Mouse (Mus musculus) monocyte, adult 5-6 weeks (primary cell): ENCODE results near the gene B3gnt2. TPM values are rescaled to one million over a fixed set of nuclear protein-coding genes. Genes with fewer than 3 reads are reported as not detected.

ENCODE experiments used
- ATAC-seq: fragments of 153-309, 156-312 bp; replicated peaks from 2 replicates; pipeline ENCODE4 v1.8.0; 2017; ENCODE audit warnings: mild to moderate bottlenecking; ENCODE audit not compliant: low TSS enrichment, insufficient number of reproducible peaks, severe bottlenecking, poor library complexity, low FRiP score
- total RNA-seq: library from RNA; stranded (forward); fragments of 200-1000, 200-491, 200-594 nt; gene quantifications from 3 replicates; pipeline ENCODE4 v1.2.3, GENCODE M21; 2017

The B3gnt2 gene
- total RNA-seq, 1 experiment from 2014 or later = 8.5 TPM

DNA sequence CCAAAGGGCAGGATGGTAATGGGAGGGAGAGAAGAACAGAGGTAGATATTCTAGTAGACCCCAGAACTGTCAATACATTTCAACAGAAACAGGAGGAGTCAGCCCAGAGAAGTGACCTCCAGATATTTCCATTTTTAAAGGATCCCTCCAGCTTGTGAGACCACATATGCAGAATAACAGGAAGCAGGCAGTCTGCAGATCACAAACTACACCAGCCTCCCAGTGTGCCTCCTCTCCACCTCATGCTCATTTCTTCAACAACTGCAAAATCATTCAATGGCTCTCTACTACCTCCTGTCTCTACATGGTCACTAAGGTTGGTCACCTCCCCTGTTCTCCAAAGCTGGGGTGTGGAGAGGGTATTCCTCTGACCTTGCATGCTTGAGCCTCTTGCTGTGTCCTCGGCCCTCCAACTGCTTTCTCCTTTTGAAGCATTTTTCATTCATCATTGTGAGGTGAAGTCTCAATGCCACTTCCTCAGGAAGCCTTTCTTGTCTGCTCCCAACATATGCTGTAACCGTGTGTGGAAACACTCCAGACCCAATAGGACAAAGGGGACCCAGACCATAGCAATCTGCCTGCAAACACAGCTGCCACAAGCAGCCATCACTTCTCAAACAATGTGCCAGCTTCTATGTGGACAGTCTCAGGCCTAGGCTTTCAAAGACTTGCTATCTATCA, 7.1 kb downstream of the B3gnt2 start:
- ATAC-seq = no peak

DNA sequence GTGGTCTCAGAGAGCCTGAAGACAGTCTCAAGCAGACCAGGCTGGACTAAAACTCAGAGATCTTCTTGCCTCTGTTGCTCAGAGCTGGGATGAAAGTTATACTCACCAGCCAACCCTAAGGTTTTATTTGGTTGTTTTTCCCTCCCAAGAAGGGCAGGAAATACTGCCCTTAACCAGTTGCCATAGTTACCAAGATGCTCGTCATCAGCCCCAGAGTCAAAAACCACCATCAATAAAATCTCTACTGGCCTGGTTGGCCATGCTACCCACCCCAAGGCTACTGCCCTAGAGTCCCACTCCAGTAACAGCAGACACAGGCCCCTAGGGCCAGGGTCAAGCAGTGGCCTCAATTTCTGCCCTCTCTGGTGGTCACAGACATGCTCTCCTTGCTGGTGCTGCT, 8.3 kb downstream of the B3gnt2 start:
- 0 out of 2 replicates have a peak, but pooled peaks have one; percentile 8 for ATAC-seq

DNA sequence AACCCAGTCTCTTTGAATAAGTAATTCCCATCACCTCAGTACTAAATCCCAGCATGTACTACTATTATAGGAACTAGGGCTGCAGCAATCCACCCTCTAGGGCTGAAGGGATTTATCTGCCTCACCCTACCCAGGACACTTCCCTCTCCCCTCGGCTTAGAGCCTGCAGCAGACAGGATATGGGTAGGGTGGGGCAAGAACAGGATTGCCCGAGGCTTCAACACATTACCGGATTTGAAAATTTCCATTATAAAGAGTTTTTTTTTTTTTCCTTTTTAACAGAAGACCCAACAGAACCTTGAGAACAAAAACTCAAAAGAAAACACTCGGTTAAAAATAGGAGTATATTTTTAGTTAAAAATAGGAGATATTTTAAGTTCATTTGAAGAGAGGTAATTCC, 9.3 kb downstream of the B3gnt2 start:
- ATAC-seq = no peak

DNA sequence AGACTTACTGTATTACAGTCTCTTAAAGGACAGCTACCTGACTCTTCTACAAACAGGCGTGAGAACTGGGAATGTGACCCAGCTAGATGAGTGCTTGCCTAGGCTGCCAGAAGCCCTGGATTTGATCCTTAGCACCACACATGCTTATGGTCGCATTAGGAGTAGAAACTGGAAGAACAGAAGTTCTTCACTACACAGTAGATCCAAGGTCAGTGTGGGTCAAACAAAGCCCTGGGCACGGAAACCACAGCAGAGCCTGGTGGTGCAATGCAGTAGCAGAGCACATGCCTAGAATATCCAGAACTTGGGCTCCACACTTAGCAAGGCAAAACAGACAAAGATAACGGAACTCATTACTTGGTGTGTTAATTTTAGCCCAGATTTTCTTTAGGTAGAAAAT, 10.7 kb downstream of the B3gnt2 start:
- no peak for ATAC-seq

DNA sequence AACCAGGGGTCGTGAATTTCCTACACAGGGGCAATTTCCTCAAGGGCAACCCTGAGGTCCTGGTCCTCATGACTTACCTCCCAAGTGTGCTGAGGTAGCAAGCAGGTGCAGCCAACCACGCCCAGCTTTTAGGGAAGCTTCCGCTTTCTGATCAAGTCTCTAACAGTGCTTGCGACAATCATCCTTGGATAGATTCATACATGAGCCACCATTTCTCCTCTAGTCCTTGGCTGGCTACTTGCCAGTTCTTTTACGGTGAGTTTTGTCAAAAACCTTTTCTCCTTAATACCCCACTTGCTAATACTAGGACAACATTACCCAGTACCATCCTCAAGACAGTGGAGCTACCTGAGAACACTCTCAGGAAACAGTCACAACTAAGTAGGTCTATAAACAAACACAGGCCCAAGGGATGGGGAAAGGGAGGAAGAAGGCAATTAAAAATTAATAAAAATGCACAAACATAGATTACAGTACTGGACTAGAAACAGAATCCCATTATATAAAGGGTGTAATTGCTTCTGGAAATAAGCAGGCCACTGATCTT, 12.0 kb downstream of the B3gnt2 start:
- ATAC-seq = no peak

DNA sequence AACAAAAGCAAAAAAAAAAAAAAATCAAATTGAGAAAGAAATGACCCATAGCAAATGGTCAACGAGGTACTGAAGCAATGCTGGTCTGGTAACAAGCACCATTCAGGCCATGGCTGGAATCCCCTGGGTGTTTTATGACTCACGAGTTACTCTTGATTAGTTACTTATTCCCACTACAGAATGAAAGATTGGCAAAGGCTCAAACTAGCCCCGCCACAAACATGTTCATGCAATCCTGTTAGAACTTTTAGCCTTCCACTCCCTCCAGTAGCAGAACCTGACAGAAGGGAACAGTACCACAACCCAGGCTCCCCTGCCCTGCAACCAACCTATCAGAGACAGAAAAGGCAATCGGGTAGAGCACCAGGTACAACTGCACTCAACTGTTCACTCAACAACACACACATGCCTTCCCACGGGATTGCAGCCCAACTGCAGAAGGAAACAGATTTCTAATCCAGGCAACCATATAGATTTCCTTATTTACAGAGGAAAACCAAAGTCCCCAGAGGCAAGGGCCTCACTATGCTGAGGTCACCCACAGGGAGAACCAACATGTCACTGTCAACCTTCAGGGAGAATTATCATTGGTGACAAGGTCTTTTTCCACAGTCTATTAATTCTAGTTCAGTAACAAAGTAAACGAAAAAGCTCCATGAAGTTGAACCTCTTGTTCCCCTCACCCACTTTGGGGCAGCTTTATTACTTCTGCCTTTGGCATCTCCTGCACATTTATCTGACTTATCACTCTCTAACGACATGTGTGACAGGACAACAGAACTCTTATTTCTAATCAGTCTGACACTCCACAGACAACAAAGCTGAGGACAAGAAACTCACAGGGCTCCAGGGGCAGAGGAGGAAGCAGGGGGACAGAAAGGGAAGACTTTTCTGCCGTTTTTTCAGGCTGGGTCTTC, 12.8 kb downstream of the B3gnt2 start:
- ATAC-seq = no peak

DNA sequence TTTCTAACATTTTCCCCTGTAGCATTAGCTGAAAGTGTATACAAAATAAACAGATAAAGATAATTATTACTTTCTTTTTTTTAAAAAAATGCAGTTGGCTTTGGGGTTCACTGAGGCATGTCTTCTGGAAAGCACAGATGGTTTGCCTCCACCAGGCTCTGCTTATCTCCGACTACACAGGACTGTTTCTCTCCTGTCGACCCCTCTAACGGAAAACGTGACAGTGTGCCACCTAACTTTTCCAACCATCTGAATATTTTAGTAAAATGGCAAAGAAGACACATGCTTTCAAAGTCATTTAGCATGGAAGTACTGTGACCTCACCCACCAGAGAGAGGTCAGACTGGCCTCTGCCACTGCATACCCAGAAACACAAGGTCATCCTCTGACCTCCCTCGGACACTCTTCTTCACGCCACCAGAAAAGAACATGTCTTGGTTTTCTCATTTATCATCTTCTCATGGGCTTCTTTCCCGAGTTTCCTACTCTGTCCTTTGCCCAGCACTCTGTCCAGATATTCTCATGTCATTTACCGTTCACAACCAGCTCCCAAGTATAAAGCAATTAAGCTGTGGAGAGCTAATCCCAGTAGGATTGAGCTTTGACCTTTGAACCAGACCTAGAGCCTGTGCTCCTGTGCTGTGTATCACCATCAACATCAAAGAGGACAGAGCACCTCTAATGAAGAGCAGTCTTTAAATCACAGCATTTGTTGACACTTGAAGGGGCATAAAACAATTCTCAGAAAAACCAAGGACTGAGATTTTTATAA, 13.6 kb downstream of the B3gnt2 start:
- no peak for ATAC-seq

DNA sequence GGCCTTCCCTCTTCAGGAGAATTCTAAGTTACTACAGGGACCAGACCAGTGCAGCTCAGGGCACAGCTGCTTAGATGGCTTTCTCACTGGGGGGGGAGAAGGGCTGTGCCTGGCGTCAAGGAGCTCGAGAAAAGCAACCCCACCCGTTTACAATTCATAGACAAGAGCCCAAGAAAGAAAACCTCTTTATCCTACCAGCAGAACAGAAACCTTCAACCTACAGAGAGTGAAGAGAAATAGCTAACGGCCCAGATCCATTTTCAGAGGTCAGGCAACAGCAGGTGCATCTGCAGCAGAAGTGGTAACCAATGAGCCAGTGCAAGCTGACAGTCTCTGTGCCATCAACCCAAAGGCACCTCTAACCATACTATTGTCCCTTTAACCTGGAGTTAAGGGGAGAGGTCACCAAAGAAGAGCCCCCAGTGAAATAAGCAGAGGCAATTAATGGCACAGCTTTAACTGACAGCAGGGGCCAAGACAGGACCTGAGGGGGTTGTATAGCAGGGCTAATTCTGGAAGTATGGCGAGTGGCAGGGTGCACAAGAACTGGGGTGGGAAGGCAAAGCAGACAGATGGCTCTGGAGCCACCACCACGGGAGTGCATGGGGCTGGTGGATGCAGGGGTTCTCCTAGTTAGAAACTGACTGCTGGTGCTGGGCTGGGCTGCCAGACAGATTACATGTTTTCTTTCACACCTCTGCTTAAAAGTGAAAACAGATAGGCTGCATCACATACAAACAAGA, 14.5 kb downstream of the B3gnt2 start:
- no peak for ATAC-seq

DNA sequence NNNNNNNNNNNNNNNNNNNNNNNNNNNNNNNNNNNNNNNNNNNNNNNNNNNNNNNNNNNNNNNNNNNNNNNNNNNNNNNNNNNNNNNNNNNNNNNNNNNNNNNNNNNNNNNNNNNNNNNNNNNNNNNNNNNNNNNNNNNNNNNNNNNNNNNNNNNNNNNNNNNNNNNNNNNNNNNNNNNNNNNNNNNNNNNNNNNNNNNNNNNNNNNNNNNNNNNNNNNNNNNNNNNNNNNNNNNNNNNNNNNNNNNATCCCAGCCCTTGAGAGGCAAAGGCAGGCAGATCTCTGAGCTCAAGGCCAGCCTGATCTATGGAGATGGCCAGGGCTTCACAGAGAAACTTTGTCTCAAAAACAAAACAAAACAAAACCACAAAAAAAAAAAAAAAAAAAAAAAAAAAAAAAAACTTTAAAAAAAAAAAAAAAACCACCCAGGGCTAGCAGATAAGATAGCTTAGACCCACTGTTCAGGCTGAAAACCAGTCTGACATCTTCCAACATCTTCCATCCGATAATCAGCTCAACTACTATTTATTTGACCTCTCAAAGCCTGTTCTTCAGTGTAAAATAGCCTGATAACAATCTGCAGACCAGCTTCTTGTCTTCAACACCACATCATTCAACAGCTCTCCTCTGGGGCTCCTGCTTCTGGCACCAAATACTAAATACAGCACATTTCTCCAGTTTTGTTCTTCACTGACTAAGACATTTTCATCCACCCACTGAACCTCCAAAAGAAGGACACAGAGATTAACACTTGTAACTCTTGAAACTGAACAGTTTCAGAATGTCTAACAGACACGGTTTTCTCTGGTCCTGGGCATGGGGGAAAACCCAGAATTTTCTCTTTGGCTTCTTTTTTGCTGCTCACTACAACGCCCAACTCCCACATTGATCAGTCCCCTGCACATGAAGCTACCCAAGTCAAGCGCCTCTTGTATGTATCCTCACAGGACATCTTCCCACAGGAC, 15.7 kb downstream of the B3gnt2 start:
- ATAC-seq = no peak

DNA sequence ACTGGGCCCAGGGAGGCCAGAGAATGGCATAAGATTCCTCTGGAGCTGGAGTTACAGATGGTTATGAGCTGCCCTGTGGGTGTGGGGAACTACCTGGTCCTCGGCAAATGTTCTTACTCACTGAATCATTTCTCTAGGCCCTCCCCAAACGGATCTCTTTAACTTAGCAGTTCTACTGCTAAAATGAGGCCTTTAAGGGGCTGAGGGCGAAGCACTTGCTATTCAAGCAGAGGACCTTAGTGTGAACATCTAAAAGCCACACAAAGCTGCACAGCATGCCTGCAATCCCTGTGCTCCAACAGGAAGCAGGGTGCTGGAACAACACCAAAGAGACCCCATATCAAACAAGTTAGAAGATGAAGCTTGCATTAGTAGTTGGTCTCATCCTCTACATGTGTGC, 21.3 kb downstream of the B3gnt2 start:
- ATAC-seq = no peak

DNA sequence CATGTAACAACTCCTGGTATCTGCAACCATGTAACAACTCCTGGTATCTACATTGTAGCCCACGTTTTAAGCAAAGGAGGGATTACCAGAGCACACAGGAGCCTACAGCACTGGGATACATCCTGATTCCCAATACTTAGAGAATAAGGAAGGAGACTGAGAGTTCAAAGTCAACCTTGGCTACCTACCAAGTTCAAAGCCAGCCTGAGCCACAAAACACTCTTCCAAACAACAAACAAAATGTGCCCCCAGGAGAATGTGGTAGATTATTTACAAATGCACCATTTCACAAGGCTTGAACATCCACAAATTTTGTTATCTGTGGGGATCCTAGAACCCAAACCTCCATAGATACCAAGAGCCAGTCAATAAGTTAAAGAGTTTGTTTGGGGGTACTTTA, 22.4 kb downstream of the B3gnt2 start:
- ATAC-seq = no peak

DNA sequence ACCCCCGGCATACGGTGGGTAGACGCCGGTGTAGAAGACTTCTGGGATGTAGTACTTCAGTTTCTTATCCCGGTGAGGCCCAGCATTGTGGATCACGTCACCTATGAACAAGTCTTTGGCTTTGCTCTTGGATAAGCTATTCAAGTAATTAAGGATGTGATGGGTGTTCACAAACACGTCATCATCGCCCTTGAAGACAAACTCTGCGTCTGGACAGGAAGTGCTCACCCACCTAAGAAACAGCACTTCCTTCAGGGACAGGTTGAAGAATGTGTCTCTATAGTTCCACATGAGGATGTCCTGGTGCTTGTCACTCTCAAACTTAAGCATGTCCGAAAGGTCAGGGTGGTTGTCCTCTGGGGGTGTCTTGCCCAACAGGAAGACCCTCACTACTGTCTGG, 24.5 kb downstream of the B3gnt2 start:
- no peak for ATAC-seq

DNA sequence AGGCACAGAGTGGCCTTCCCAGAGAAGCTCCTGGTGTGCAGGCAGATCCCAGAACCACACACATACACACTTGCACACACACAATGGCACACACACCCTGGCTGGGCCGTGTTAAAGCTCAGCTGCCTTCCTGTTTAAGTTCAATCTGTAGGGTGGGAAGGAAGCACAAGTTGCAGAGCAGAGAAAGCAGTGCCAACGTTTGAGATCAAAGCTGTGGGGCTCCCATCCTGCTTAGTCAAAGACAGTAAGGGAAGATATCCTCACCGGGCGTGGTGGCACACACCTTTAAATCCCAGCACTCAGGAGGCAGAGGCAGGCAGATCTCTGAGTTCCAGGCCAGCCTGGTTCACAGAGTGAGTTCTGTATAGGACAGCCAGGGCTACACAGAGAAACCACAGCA, 28.2 kb downstream of the B3gnt2 start:
- no peak for ATAC-seq

DNA sequence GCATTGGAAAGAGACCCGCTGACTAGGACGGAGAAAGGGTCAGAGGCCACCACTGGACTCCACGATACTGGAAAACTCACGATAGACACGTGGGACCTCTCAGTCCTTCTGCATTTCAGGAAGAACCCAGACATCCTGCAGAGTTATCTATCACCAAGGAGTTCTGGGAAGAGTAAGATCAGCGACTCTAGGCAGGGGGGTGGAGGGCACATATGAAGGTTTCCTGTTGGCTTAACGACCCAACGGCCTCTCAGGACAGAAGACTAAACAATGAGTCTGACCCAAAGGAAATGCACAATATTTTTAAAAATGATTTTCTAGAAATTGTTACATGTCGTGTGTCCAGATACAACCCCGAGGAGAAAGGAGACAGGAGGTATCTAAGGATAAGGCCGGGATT, 28.8 kb downstream of the B3gnt2 start:
- ATAC-seq = no peak

DNA sequence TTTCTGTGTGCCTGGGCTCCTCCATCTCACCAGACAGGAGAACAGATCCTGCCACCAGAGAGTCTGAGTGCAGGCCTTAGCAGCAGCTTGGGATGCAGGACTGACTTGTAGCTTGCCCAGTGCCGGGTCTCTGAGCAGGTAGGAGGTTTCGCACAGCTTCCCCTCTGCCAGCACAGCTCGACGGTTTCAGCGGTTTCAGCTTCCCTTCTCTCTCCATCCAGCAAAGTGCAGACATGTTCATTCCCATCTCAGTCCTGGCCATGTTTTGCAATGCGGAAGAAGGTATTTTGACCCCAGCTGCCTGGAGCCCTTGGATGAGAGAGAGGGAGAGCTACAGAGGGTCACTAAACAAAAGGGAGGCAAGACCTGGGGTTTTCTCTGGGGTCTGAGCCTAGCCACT, 30.1 kb downstream of the B3gnt2 start:
- no peak for ATAC-seq

DNA sequence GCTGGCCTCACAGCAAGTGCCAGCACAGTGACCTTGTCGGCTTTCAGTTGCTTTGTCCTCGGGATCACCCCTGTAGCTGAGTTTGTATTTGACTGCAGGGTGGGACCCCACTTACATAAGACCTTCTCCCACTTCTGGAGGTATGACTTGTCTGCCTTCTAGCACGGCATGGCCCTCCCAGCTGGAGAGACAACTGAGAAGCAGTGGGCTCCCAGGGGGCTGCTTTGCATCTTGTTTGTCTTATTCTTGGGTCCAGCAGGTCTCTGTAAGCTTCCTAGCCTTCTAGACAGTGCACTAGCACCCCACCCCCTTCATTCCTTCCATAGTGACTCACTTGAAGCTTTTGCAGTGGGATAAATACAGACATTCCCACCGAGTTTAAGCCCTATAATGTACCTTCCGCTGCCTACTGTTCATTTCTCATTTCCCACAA, 30.6 kb downstream of the B3gnt2 start:
- no peak for ATAC-seq

DNA sequence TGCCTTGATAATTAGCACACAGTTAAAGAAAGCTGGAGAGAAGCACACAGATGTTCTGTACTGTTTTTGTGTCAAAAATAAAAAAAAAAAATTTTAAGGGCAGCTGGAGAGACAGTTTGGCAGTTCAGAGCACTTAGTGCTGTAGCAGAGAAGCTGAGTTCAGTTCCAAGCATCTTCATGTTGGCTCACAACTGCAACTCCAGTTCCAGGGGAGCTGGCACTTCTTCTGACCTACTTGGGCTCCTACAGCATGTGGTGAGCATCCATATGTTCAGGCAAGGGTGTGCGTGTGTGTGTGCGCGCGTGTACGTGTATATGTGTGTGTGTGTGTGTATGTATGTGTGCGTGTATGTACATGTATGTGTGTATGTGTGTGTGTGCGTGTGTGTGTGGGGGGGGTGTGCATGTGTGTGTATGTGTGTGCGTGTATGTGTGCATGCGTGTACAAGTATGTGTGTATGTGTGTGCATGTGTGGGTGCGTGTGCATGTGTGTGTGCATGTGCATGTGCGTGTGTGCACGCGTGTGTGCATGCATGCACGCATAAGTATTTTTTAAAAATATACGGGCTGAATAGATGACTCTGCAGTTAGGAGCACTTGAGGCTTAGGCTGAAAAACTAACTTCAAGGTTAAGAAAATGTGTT, 31.7 kb downstream of the B3gnt2 start:
- ATAC-seq = no peak
